Mouse (Mus musculus) lung, postnatal 0 days (tissue): Measurements from ENCODE around the gene Ksr2.

Experiments used
- CTCF ChIP-seq: IDR thresholded peaks from 2 replicates; pipeline ENCODE4 v1.5.1; 2016; ENCODE audit warnings: antibody characterized with exemption, mild to moderate bottlenecking
- EP300 ChIP-seq: IDR thresholded peaks from 2 replicates; pipeline ENCODE4 v1.6.1; 2016; ENCODE audit warnings: antibody characterized with exemption, mild to moderate bottlenecking, control low read depth

GRCm38 (mm10) chr5:117823811-117824210 lies 410.0 kb downstream of the Ksr2 start:
- TF ChIP-seq CTCF (no peak), EP300 (no peak)
